8 mouse cellular contexts compared by ENCODE assay signal in genomic region chr13:92740671-92741270, GRCm38 (mm10). TPM values are rescaled to one million over a fixed set of nuclear protein-coding genes. Genes with fewer than 3 reads are reported as not detected.
A peak's percentile ranks its signal among the peaks of the same experiment; 100 is the strongest.
DNase-seq lines count a peak whose midpoint lies in the region; ATAC-seq lines count a peak whose summit lies in the region.

No protein-coding gene starts in this region.

- H3K27ac ChIP-seq in forebrain, embryonic 15.5 days (replicated peaks), result no peak overlapping the region
- no peak overlapping the region for H3K27ac ChIP-seq in kidney, embryonic 14.5 days (ENCODE audit: low read depth, low read length)
- H3K27ac ChIP-seq in midbrain, embryonic 10.5 days (replicated peaks), result no peak overlapping the region

- H3K4me2 ChIP-seq in forebrain, embryonic 15.5 days (replicated peaks), result no peak overlapping the region
- H3K4me2 ChIP-seq in kidney, embryonic 14.5 days (replicated peaks; ENCODE audit: low read depth, low read length), result no peak overlapping the region

- WGBS in forebrain, embryonic 15.5 days, result 19% methylated on average over 2 of the region's 2 CpGs
- WGBS in kidney, embryonic 14.5 days, result 9% methylated on average over 2 of the region's 2 CpGs
- whole genome bisulfite sequencing in midbrain, embryonic 10.5 days, result 12% methylated on average over 2 of the region's 2 CpGs

- H3K9me3 ChIP-seq in forebrain, embryonic 15.5 days, result no peaks in the 10 kb centered on the region
- no peaks in the 10 kb centered on the region for H3K9me3 ChIP-seq in kidney, embryonic 14.5 days (ENCODE audit: control insufficient read depth, low read length)
- H3K9me3 ChIP-seq in midbrain, embryonic 10.5 days (replicated peaks), result no peaks in the 10 kb centered on the region

- no peak overlapping the region for H3K9ac ChIP-seq in forebrain, embryonic 15.5 days (replicated peaks)
- no peak overlapping the region for H3K9ac ChIP-seq in kidney, embryonic 14.5 days (ENCODE audit: low read depth, low read length)

- H3K36me3 ChIP-seq in forebrain, embryonic 15.5 days, result no peaks in the 10 kb centered on the region
- no peaks in the 10 kb centered on the region for H3K36me3 ChIP-seq in kidney, embryonic 14.5 days (ENCODE audit: control insufficient read depth, insufficient read depth, low read length)
- H3K36me3 ChIP-seq in midbrain, embryonic 10.5 days, result no peaks in the 10 kb centered on the region

- H3K4me1 ChIP-seq in forebrain, embryonic 15.5 days, result peaks cover 16% of the 10 kb centered on the region
- no peaks in the 10 kb centered on the region; the same call in 1 of the 2 replicates for H3K4me1 ChIP-seq in kidney, embryonic 14.5 days (ENCODE audit: control insufficient read depth, insufficient read depth, low read length)
- H3K4me1 ChIP-seq in midbrain, embryonic 10.5 days, result peaks cover 17% of the 10 kb centered on the region

- ATAC-seq in forebrain, embryonic 15.5 days (replicated peaks), result 0 out of 2 replicates have a peak, but pooled peaks have one; percentile 49
- ATAC-seq in kidney, embryonic 14.5 days (ENCODE audit: low FRiP score, low TSS enrichment), result peak; percentile 58; the same call in 1 of the 2 replicates

- no peaks in the 10 kb centered on the region for H3K27me3 ChIP-seq in forebrain, embryonic 15.5 days
- H3K27me3 ChIP-seq in kidney, embryonic 14.5 days (ENCODE audit: control insufficient read depth, insufficient read depth, low read length), result no peaks in the 10 kb centered on the region
- H3K27me3 ChIP-seq in midbrain, embryonic 10.5 days (ENCODE audit: low read depth, poor library complexity, severe bottlenecking), result no peaks in the 10 kb centered on the region

- peak; percentile 17 for DNase-seq in cerebellum, adult 11-12 months
- no peak for DNase-seq in cerebellum, adult 11 months
- DNase-seq in A20 (ENCODE audit: low read depth, low spot score), result peak; percentile 70
- DNase-seq in c-Kit-positive CD71-positive TER-119-negative erythroid progenitor cells, embryonic 14.5 days (ENCODE audit: low read depth), result peak; percentile 48
- peak; percentile 34 for DNase-seq in midbrain, embryonic 10.5 days (ENCODE audit: low spot score)
- no peak for DNase-seq in urinary bladder, adult 2 months (ENCODE audit: low spot score)

- H3K4me3 ChIP-seq in forebrain, embryonic 15.5 days, result no peak overlapping the region
- no peak overlapping the region for H3K4me3 ChIP-seq in kidney, embryonic 14.5 days (ENCODE audit: low read length)
- no peak overlapping the region for H3K4me3 ChIP-seq in midbrain, embryonic 10.5 days

RNA-seq across cellular contexts. Expression of gene Thbs4, which starts 53.8 kb away (rescaled TPM):
- polyA plus RNA-seq in forebrain, embryonic 15.5 days (2015; fragmentation: Nextera tagmentation; extraction: Ambion mirVana), result 0.93 and 1.5 TPM in 2 replicates
- polyA plus RNA-seq in kidney, embryonic 14.5 days (2014; fragmentation: Nextera tagmentation; extraction: Ambion mirVana), result 0.73 and 0.87 TPM in 2 replicates
- polyA plus RNA-seq in midbrain, embryonic 10.5 days (2016; fragmentation: Nextera tagmentation; extraction: Ambion mirVana), result 1.4 and 1.5 TPM in 2 replicates
- polyA plus RNA-seq in urinary bladder, adult 2 months (2012; rRNA removed), result 0.38 and 0.43 TPM in 2 replicates

Comparison
In these comparisons a context has a peak if more than half of its experiments do, and no peak if none do; other contexts are left out.
1. DNase-seq: peak in cerebellum, adult 11-12 months (single experiment), A20 (single experiment), c-Kit-positive CD71-positive TER-119-negative erythroid progenitor cells, embryonic 14.5 days (single experiment) and midbrain, embryonic 10.5 days (single experiment); none in cerebellum, adult 11 months (single experiment) and urinary bladder, adult 2 months (single experiment).